Mouse (Mus musculus) left cerebral cortex, adult 11 months (tissue): ENCODE measurements around the gene Gm17175.
"Not testable (repeated sequence)": the region's sequence is repeated elsewhere in the genome, so short reads cannot be mapped to it uniquely, and the experiment has no call there.

Experiments used
- DNase-seq: peaks from one replicate; pipeline ENCODE4 v3.0.0; 2022; ENCODE audit warnings: low spot score

The Gm17175 gene

GRCm38 (mm10) chr14:51573963-51574362 is at the start of gene Gm17175:
Gm17175 (minus strand) TSS chr14:51574063.
- not testable (repeated sequence) for DNase-seq

GRCm38 (mm10) chr14:51611210-51611609 is 37.3 kb upstream of the Gm17175 start, which contains the start of gene Gm17078:
Gm17078 (minus strand) TSS chr14:51611310.
- DNase-seq: no peak

GRCm38 (mm10) chr14:51592039-51592438 is 18.2 kb upstream of the Gm17175 start, which contains the start of gene Gm17174:
Gm17174 (minus strand) TSS chr14:51592139.
- not testable (repeated sequence) for DNase-seq

GRCm38 (mm10) chr14:51552490-51552889 is 21.4 kb downstream of the Gm17175 start, which contains the start of gene Gm5622:
Gm5622 (plus strand) TSS chr14:51552790.
- no peak for DNase-seq
